Mouse (Mus musculus) kidney, postnatal 14 days (tissue): ENCODE results near the gene Gm14435.
"Not testable (repeated sequence)": the region's sequence is repeated elsewhere in the genome, so short reads cannot be mapped to it uniquely, and the experiment has no call there.

ENCODE experiments used
- DNase-seq: peaks from one replicate; pipeline ENCODE4 v3.0.0; 2022; ENCODE audit warnings: mixed read lengths

Gm14435 gene

GRCm38 (mm10) chr2:176423294-176423693, at the start of gene Gm14435:
Gene Gm14435 (plus strand): TSS chr2:176423594.
- not testable (repeated sequence) for DNase-seq
